ENCODE assay signal across 26 mouse cellular contexts in the genomic region with DNA sequence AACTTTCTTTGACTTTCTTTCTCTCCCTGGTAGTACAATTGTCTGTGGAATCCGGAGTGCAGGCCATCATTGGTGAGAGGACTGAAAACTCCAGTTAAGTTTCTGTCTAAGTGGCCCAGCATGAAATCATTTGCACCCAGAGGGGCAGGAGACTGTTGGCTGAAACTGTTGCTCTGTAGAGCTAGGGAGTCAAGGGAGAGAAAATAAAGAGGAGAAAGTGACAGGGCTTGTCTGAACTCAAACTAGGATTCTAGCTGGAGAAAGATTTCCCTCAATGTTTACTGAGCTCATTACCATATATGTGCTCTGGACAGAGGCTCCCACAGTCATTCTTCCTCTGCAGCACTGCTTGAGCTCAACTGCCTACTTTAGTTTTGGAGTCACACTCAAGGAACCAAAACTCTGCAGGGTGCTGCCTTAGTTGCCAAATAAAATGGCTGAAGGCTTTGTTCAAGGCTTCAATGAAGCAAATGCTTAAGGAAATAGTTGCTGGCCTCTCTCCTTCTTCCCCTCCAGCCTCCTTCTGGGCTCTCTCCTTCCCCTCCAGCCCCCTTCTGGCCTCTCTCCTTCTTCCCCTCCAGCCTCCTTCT. TPM values are rescaled to one million over a fixed set of nuclear protein-coding genes. Genes with fewer than 3 reads are reported as not detected.
"Had no signal": no experiment of that assay in that cellular context is flagged by ENCODE, and none has a peak within 500 bp of the region (broad histone marks: within the 10 kb centered on the region; RNA-seq: fewer than 3 reads in every experiment).

No protein-coding gene starts in this region.

- H3K9me3 ChIP-seq: liver, embryonic 13.5 days had no signal

- H3K4me1 ChIP-seq: liver, embryonic 13.5 days had no signal

- DNase-seq: kidney, postnatal 14 days; layer of hippocampus, adult 9-11 months; liver, embryonic 13.5 days; lung, adult 2 months; lung, postnatal 14 days; lung, postnatal 4 days; midbrain, embryonic 14.5 days; thymus, adult 2 months; thymus, postnatal 14 days; thymus, postnatal 4 days had no signal

- H3K9ac ChIP-seq: liver, embryonic 13.5 days had no signal

- H3K36me3 ChIP-seq: liver, embryonic 13.5 days had no signal

- H3K4me2 ChIP-seq: liver, embryonic 13.5 days; midbrain, embryonic 11.5 days had no signal

- H3K4me3 ChIP-seq: layer of hippocampus, adult 2 months; liver, embryonic 13.5 days had no signal

- H3K27ac ChIP-seq: layer of hippocampus, adult 2 months; liver, embryonic 13.5 days; stomach, postnatal 0 days had no signal

- H3K27me3 ChIP-seq: liver, embryonic 13.5 days had no signal

RNA-seq across cellular contexts. Expression of a gene that starts 18.3 kb away (rescaled TPM):
- total RNA-seq: layer of hippocampus, adult 2 months; layer of hippocampus, postnatal 25 days; left cerebral cortex, adult 18-20 months; left cerebral cortex, postnatal 10 days; left cerebral cortex, postnatal 36 days; liver, adult 2 months; megakaryocyte progenitor cell, adult 5-6 weeks; midbrain, postnatal 0 days had no signal
- polyA plus RNA-seq: kidney, embryonic 16.5 days; limb, embryonic 11.5 days; liver, embryonic 13.5 days; liver, embryonic 16.5 days; midbrain, embryonic 11.5 days; midbrain, embryonic 14.5 days; midbrain, postnatal 0 days; neural tube, embryonic 11.5 days; neural tube, embryonic 14.5 days; stomach, embryonic 14.5 days; stomach, postnatal 0 days had no signal
